ENCODE assay signal across 8 mouse cellular contexts in genomic region chr6:122309446-122309960, GRCm38 (mm10). TPM values are rescaled to one million over a fixed set of nuclear protein-coding genes. Genes with fewer than 3 reads are reported as not detected.
DNase-seq lines count a peak whose midpoint lies in the region; ATAC-seq and TF ChIP-seq lines count a peak whose summit lies in the region.

No protein-coding gene starts in this region.

- under 1% methylated on average over 11 of the region's 11 CpGs for WGBS in lung, adult 2 months
- WGBS in embryonic facial prominence, embryonic 15.5 days: 7% methylated on average over 11 of the region's 11 CpGs
- WGBS in limb, embryonic 11.5 days: 16% methylated on average over 11 of the region's 11 CpGs
- 10% methylated on average over 11 of the region's 11 CpGs for WGBS in neural tube, embryonic 15.5 days

- H3K27ac ChIP-seq in embryonic facial prominence, embryonic 15.5 days (replicated peaks): peak overlapping the region; percentile 84; the same call in 1 of the 2 replicates
- no peak overlapping the region for H3K27ac ChIP-seq in limb, embryonic 11.5 days (replicated peaks; ENCODE audit: low read depth, low read length)
- peak overlapping the region; percentile 81 for H3K27ac ChIP-seq in neural tube, embryonic 15.5 days (replicated peaks)

- TF ChIP-seq CTCF in lung, adult 2 months (IDR thresholded peaks at IDR 0.05; ENCODE audit: insufficient read depth, low read length): no peak

- DNase-seq in lung, adult 2 months: no peak
- no peak for DNase-seq in lung, postnatal 36 days
- no peak for DNase-seq in limb, embryonic 11.5 days (ENCODE audit: low spot score)
- no peak for DNase-seq in urinary bladder, postnatal 4 days (ENCODE audit: low spot score in 2 of 2)
- no peak for DNase-seq in adrenal gland, postnatal 25 days

- H3K27me3 ChIP-seq in embryonic facial prominence, embryonic 15.5 days: no peaks in the 10 kb centered on the region
- H3K27me3 ChIP-seq in limb, embryonic 11.5 days (ENCODE audit: control insufficient read depth, insufficient read depth, low read length): no peaks in the 10 kb centered on the region
- H3K27me3 ChIP-seq in neural tube, embryonic 15.5 days (replicated peaks): no peaks in the 10 kb centered on the region

- H3K4me3 ChIP-seq in lung, adult 2 months (replicated peaks; ENCODE audit: extremely low read depth, low read depth, low read length): peak overlapping the region; percentile 95
- H3K4me3 ChIP-seq in embryonic facial prominence, embryonic 15.5 days (replicated peaks): peak overlapping the region; percentile 91
- H3K4me3 ChIP-seq in limb, embryonic 11.5 days (ENCODE audit: low read depth, low read length): peak overlapping the region; percentile 82
- peak overlapping the region; percentile 94 for H3K4me3 ChIP-seq in neural tube, embryonic 15.5 days (replicated peaks)

- H3K4me1 ChIP-seq in lung, adult 2 months (ENCODE audit: control insufficient read depth, insufficient read depth, low read length): peaks cover 5% of the 10 kb centered on the region; the same call in 1 of the 2 replicates
- peaks cover 14% of the 10 kb centered on the region for H3K4me1 ChIP-seq in embryonic facial prominence, embryonic 15.5 days
- H3K4me1 ChIP-seq in limb, embryonic 11.5 days (ENCODE audit: control insufficient read depth, insufficient read depth, low read length): peaks cover 12% of the 10 kb centered on the region
- H3K4me1 ChIP-seq in neural tube, embryonic 15.5 days: peaks cover 23% of the 10 kb centered on the region

- ATAC-seq in embryonic facial prominence, embryonic 15.5 days (ENCODE audit: insufficient number of reproducible peaks, low FRiP score, low TSS enrichment, low read depth): no peak
- no peak for ATAC-seq in limb, embryonic 11.5 days (ENCODE audit: insufficient number of reproducible peaks, low FRiP score, low TSS enrichment, low read depth)
- no peak for ATAC-seq in neural tube, embryonic 15.5 days (ENCODE audit: low FRiP score)
- no peak for ATAC-seq in activated CD4-positive, CD25-positive, alpha-beta regulatory T cell, adult 4 months

- H3K36me3 ChIP-seq in embryonic facial prominence, embryonic 15.5 days: peaks cover 25% of the 10 kb centered on the region
- H3K36me3 ChIP-seq in limb, embryonic 11.5 days (ENCODE audit: control insufficient read depth, insufficient read depth, low read length): no peaks in the 10 kb centered on the region
- H3K36me3 ChIP-seq in neural tube, embryonic 15.5 days: peaks cover 24% of the 10 kb centered on the region

- H3K9me3 ChIP-seq in embryonic facial prominence, embryonic 15.5 days (replicated peaks): no peaks in the 10 kb centered on the region
- H3K9me3 ChIP-seq in limb, embryonic 11.5 days (ENCODE audit: control insufficient read depth, low read length): no peaks in the 10 kb centered on the region
- no peaks in the 10 kb centered on the region for H3K9me3 ChIP-seq in neural tube, embryonic 15.5 days (replicated peaks)

- peak overlapping the region; percentile 75 for H3K4me2 ChIP-seq in embryonic facial prominence, embryonic 15.5 days (replicated peaks)
- peak overlapping the region; percentile 74 for H3K4me2 ChIP-seq in limb, embryonic 11.5 days (ENCODE audit: low read depth, severe bottlenecking)
- H3K4me2 ChIP-seq in neural tube, embryonic 15.5 days: peak overlapping the region; percentile 84

- TF ChIP-seq POLR2A in lung, adult 2 months (IDR thresholded peaks at IDR 0.05; ENCODE audit: borderline replicate concordance, extremely low read depth, low read depth, low read length): no peak

- H3K9ac ChIP-seq in embryonic facial prominence, embryonic 15.5 days: peak overlapping the region; percentile 71
- H3K9ac ChIP-seq in limb, embryonic 11.5 days (ENCODE audit: low read length): peak overlapping the region; percentile 83
- peak overlapping the region; percentile 87 for H3K9ac ChIP-seq in neural tube, embryonic 15.5 days (replicated peaks)

RNA-seq across cellular contexts. Expression of gene M6pr, which starts 1.0 kb away (rescaled TPM):
- 49.8 and 79.0 TPM in 2 replicates for polyA plus RNA-seq in lung, adult 2 months (2012; rRNA removed)
- 88.2 and 94.8 TPM in 2 replicates for polyA plus RNA-seq in embryonic facial prominence, embryonic 15.5 days (2015; fragmentation: Nextera tagmentation; extraction: Ambion mirVana)
- 82.0 and 85.4 TPM in 2 replicates for polyA plus RNA-seq in limb, embryonic 11.5 days (2014; fragmentation: Nextera tagmentation; extraction: Ambion mirVana)
- 52.0 and 68.6 TPM in 2 replicates for polyA plus RNA-seq in neural tube, embryonic 15.5 days (2015; fragmentation: Nextera tagmentation; extraction: Ambion mirVana)
- polyA plus RNA-seq in activated CD4-positive, CD25-positive, alpha-beta regulatory T cell, adult 4 months (2017; shearing (Covaris generic)): 100 to 1,000 TPM; 227 to 271 TPM
- 159 and 168 TPM in 2 replicates for total RNA-seq in adrenal gland, postnatal 25 days (2021)

RNA-seq across cellular contexts. Expression of gene Klrg1, which starts 26.8 kb away (rescaled TPM):
- 0.65 and 0.66 TPM in 2 replicates for polyA plus RNA-seq in lung, adult 2 months (2012; rRNA removed)
- not detected in 2 replicates for polyA plus RNA-seq in embryonic facial prominence, embryonic 15.5 days (2015; fragmentation: Nextera tagmentation; extraction: Ambion mirVana)
- 0.20 TPM in 1 of 2 replicates, not detected in the other for polyA plus RNA-seq in limb, embryonic 11.5 days (2014; fragmentation: Nextera tagmentation; extraction: Ambion mirVana)
- polyA plus RNA-seq in neural tube, embryonic 15.5 days (2015; fragmentation: Nextera tagmentation; extraction: Ambion mirVana): 0.56 and 0.92 TPM in 2 replicates
- polyA plus RNA-seq in activated CD4-positive, CD25-positive, alpha-beta regulatory T cell, adult 4 months (2017; shearing (Covaris generic)): 10 to 100 TPM; 32.4 to 41.6 TPM
- total RNA-seq in adrenal gland, postnatal 25 days (2021): not detected in 2 replicates

RNA-seq across cellular contexts. Expression of gene Phc1, which starts 30.9 kb away (rescaled TPM):
- polyA plus RNA-seq in lung, adult 2 months (2012; rRNA removed): 37.6 and 45.1 TPM in 2 replicates
- 17.6 and 19.6 TPM in 2 replicates for polyA plus RNA-seq in embryonic facial prominence, embryonic 15.5 days (2015; fragmentation: Nextera tagmentation; extraction: Ambion mirVana)
- 36.9 and 37.2 TPM in 2 replicates for polyA plus RNA-seq in limb, embryonic 11.5 days (2014; fragmentation: Nextera tagmentation; extraction: Ambion mirVana)
- polyA plus RNA-seq in neural tube, embryonic 15.5 days (2015; fragmentation: Nextera tagmentation; extraction: Ambion mirVana): 23.4 and 25.3 TPM in 2 replicates
- 1 to 10 TPM; 4.9 to 7.7 TPM for polyA plus RNA-seq in activated CD4-positive, CD25-positive, alpha-beta regulatory T cell, adult 4 months (2017; shearing (Covaris generic))
- total RNA-seq in adrenal gland, postnatal 25 days (2021): 17.9 and 29.8 TPM in 2 replicates

Comparison
In these comparisons a context has a peak if more than half of its experiments do, and no peak if none do; other contexts are left out.
1. RNA of gene Klrg1, which starts 26.8 kb away (polyA plus RNA-seq): 32.4 to 41.6 TPM in activated CD4-positive, CD25-positive, alpha-beta regulatory T cell, adult 4 months; 0.65 to 0.66 TPM in lung, adult 2 months, 0.56 to 0.92 TPM in neural tube, embryonic 15.5 days, 0.20 TPM in limb, embryonic 11.5 days and not detected in embryonic facial prominence, embryonic 15.5 days; every median in the first group is over 10 times any median in the second.
2. Peak in every context shown above with its lines, with median percentiles within 50 percentile points of each other: H3K4me3 ChIP-seq, H3K4me2 ChIP-seq and H3K9ac ChIP-seq.